Comparison of ENCODE assay signal across 11 mouse cellular contexts in the genomic region with DNA sequence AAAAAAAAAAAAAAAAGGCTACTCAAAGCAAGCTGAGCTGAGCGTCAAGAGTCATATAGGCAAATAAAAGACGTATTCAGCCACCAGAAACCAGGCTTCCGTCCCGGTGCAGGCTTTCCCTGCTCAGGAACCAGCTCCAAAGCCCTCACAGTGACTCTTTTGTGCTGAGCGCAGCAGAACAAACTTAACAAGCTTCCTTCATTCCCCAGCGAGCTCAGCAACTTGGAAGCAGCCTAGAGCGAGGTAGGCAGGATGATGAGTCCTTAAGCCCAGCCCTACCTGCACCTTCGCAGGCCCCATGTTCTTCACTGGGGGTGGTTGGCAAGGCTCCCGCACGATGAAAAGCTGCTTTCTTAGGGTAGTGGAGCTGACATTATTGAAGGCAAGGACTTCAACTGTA. TPM values are rescaled to one million over a fixed set of nuclear protein-coding genes. Genes with fewer than 3 reads are reported as not detected.
DNase-seq lines count a peak whose midpoint lies in the region; ATAC-seq and TF ChIP-seq lines count a peak whose summit lies in the region.
"Had no signal": no experiment of that assay in that cellular context is flagged by ENCODE, and none has a peak within 500 bp of the region (broad histone marks: within the 10 kb centered on the region; RNA-seq: fewer than 3 reads in every experiment).

No protein-coding gene starts in this region.

- H3K4me3 ChIP-seq in lung, postnatal 0 days (ENCODE audit: low read depth, low read length): no peak overlapping the region
- no peak overlapping the region for H3K4me3 ChIP-seq in lung, adult 2 months (replicated peaks; ENCODE audit: extremely low read depth, low read depth, low read length)
- no peak overlapping the region for H3K4me3 ChIP-seq in layer of hippocampus, adult 2 months
- H3K4me3 ChIP-seq in heart, embryonic 12.5 days: no peak overlapping the region
- H3K4me3 ChIP-seq: midbrain, embryonic 15.5 days had no signal

- WGBS in lung, postnatal 0 days: 51% methylated on average over 10 of the region's 10 CpGs
- WGBS in lung, adult 2 months: 64% methylated on average over 10 of the region's 10 CpGs
- 67% methylated on average over 10 of the region's 10 CpGs for WGBS in heart, embryonic 12.5 days

- no peak overlapping the region for H3K4me2 ChIP-seq in lung, postnatal 0 days (replicated peaks; ENCODE audit: low read depth, low read length)
- H3K4me2 ChIP-seq in heart, embryonic 12.5 days: no peak overlapping the region
- H3K4me2 ChIP-seq: midbrain, embryonic 15.5 days had no signal

- TF ChIP-seq CTCF in lung, postnatal 0 days (IDR thresholded peaks at IDR 0.05): no peak
- TF ChIP-seq CTCF in lung, adult 2 months (IDR thresholded peaks at IDR 0.05; ENCODE audit: insufficient read depth, low read length): no peak
- TF ChIP-seq CTCF in layer of hippocampus, adult 2 months (conservative IDR thresholded peaks at IDR 0.05): no peak

- H3K27ac ChIP-seq in lung, postnatal 0 days (ENCODE audit: low read length): no peak overlapping the region
- H3K27ac ChIP-seq in layer of hippocampus, adult 2 months: peak overlapping the region; percentile 80
- H3K27ac ChIP-seq in heart, embryonic 12.5 days (ENCODE audit: poor library complexity, severe bottlenecking): no peak overlapping the region
- H3K27ac ChIP-seq: midbrain, embryonic 15.5 days had no signal

- no peaks in the 10 kb centered on the region for H3K27me3 ChIP-seq in lung, postnatal 0 days (replicated peaks; ENCODE audit: insufficient read depth, low read length)
- H3K27me3 ChIP-seq in heart, embryonic 12.5 days (replicated peaks): no peaks in the 10 kb centered on the region
- H3K27me3 ChIP-seq: midbrain, embryonic 15.5 days had no signal

- TF ChIP-seq POLR2A in lung, adult 2 months (IDR thresholded peaks at IDR 0.05; ENCODE audit: borderline replicate concordance, extremely low read depth, low read depth, low read length): no peak

- ATAC-seq in lung, postnatal 0 days: no peak
- no peak for ATAC-seq in heart, embryonic 12.5 days (ENCODE audit: insufficient number of reproducible peaks, low FRiP score)

- H3K9me3 ChIP-seq in lung, postnatal 0 days (ENCODE audit: low read length): no peaks in the 10 kb centered on the region
- H3K9me3 ChIP-seq in heart, embryonic 12.5 days (replicated peaks): no peaks in the 10 kb centered on the region
- H3K9me3 ChIP-seq: midbrain, embryonic 15.5 days had no signal

- no peaks in the 10 kb centered on the region for H3K4me1 ChIP-seq in lung, postnatal 0 days (ENCODE audit: insufficient read depth, low read depth, low read length)
- H3K4me1 ChIP-seq in lung, adult 2 months (ENCODE audit: control insufficient read depth, insufficient read depth, low read length): no peaks in the 10 kb centered on the region
- H3K4me1 ChIP-seq in heart, embryonic 12.5 days (replicated peaks): peaks cover 8% of the 10 kb centered on the region; the same call in 1 of the 2 replicates
- H3K4me1 ChIP-seq: midbrain, embryonic 15.5 days had no signal

- no peak for TF ChIP-seq EP300 in lung, postnatal 0 days (IDR thresholded peaks at IDR 0.05)

- no peak overlapping the region for H3K9ac ChIP-seq in lung, postnatal 0 days (replicated peaks; ENCODE audit: low read depth)
- no peak overlapping the region for H3K9ac ChIP-seq in heart, embryonic 12.5 days
- H3K9ac ChIP-seq: midbrain, embryonic 15.5 days had no signal

- H3K36me3 ChIP-seq in lung, postnatal 0 days (ENCODE audit: insufficient read depth, low read length): no peaks in the 10 kb centered on the region
- H3K36me3 ChIP-seq in heart, embryonic 12.5 days: no peaks in the 10 kb centered on the region
- H3K36me3 ChIP-seq: midbrain, embryonic 15.5 days had no signal

- DNase-seq in embryo, embryonic 10.5 days (ENCODE audit: low spot score): peak; percentile 26
- no peak for DNase-seq in embryo, embryonic 9.5 days (ENCODE audit: extremely low spot score)
- peak; percentile 19 for DNase-seq in lung, postnatal 0 days (ENCODE audit: low spot score)
- DNase-seq in lung, adult 2 months: no peak
- DNase-seq in layer of hippocampus, adult 2 months (ENCODE audit: low spot score in 2 of 2): peak; percentile 45 to 52
- DNase-seq in right cerebral cortex, postnatal 14 days: peak; percentile 20
- no peak for DNase-seq in ovary, adult 18-20 months (ENCODE audit: low spot score)
- DNase-seq: spleen, adult 18-20 months had no signal

RNA-seq across cellular contexts. Expression of a gene that starts 14.5 kb away (rescaled TPM):
- 0.02 and 0.07 TPM in 2 replicates for polyA plus RNA-seq in lung, postnatal 0 days (2015; fragmentation: Nextera tagmentation; extraction: Ambion mirVana)
- polyA plus RNA-seq in lung, adult 2 months (2012; rRNA removed): 0.08 and 0.52 TPM in 2 replicates
- total RNA-seq in layer of hippocampus, adult 2 months (2021): under 1 TPM in 1 of 2 experiments, not detected in 1; 0.05 TPM
- 0.04 and 0.05 TPM in 2 replicates for polyA plus RNA-seq in heart, embryonic 12.5 days (2016; fragmentation: Nextera tagmentation; extraction: Ambion mirVana)
- total RNA-seq: heart, postnatal 25 days had no signal

RNA-seq across cellular contexts. Expression of a gene that starts 52.4 kb away (rescaled TPM):
- polyA plus RNA-seq in lung, postnatal 0 days (2015; fragmentation: Nextera tagmentation; extraction: Ambion mirVana): 6.4 and 7.1 TPM in 2 replicates
- 9.1 and 11.5 TPM in 2 replicates for polyA plus RNA-seq in lung, adult 2 months (2012; rRNA removed)
- 10 to 100 TPM; 14.1 to 15.3 TPM for total RNA-seq in layer of hippocampus, adult 2 months (2021)
- 14.7 and 16.2 TPM in 2 replicates for polyA plus RNA-seq in heart, embryonic 12.5 days (2016; fragmentation: Nextera tagmentation; extraction: Ambion mirVana)

Comparison
In these comparisons a context has a peak if more than half of its experiments do, and no peak if none do; other contexts are left out.
1. DNase-seq: peak in embryo, embryonic 10.5 days (single experiment), lung, postnatal 0 days (single experiment), layer of hippocampus, adult 2 months (2 of 2) and right cerebral cortex, postnatal 14 days (single experiment); none in embryo, embryonic 9.5 days (single experiment), lung, adult 2 months (single experiment) and ovary, adult 18-20 months (single experiment).